Mouse (Mus musculus): ENCODE results near the gene Fopnl. TPM values are rescaled to one million over a fixed set of nuclear protein-coding genes. Genes with fewer than 3 reads are reported as not detected.

Fopnl gene
- polyA plus RNA-seq (2015; fragmentation: Nextera tagmentation; extraction: Ambion mirVana): 149 and 157 TPM in 2 replicates

DNA sequence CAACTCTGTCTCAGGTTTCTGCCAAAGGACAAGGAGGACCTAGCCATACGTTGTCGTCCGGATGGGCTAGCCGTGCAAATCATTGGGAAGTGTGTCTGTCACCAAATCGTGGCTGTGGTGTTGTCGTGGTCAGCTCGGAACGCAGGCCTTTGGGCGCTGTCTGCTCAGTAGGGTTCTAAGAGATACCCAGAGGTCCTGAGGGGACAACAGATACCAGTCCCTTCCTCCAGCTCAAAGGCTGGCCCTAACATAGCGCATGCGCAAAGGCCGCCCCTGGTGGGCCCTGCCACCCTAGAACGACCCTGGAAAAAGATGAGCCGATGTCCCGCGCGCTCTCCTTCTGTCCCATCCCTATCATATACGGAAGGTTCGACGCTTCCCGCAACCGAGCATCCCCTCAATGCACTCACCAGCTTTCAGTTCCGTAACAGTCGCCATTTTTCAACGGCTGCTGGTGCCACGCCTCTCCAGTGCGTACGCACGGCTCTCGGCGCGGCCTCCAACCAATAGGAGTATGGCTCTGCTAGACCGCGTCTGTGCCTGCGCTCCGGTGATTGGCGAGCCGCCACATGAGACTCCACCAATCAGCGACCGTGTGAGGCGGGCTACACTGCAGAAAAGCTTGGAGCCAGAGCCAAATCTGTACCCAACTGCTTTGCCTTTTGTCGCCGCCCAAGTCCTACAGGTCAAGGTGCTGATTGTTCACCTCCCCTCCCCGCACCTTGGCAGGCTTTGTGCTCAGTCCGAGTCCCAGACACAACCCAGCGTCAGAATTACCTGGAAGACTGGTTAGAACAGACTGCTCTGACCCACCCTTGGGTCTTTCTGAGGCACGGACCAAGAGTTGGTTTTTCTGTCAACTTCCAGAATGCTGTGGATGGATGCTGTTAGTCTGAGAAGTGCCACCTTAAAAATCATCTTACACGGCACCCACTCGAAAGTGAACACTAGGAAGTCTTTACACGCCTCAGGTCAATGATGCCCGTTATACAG, at the start of gene Fopnl:
TSS of gene Fopnl (minus strand) at position 522 of the 993 bp plus-strand sequence.
- peak within 1 kb of the TSS; percentile 85 for H3K4me2 ChIP-seq
- H3K9ac ChIP-seq: peak within 1 kb of the TSS; percentile 54
- WGBS: 3% methylated on average over 51 of the region's 51 CpGs
- H3K36me3 ChIP-seq: peaks cover 10% of the 10 kb centered on the region; the same call in 1 of the 2 replicates
- H3K9me3 ChIP-seq: no peaks in the 10 kb centered on the region
- peak within 1 kb of the TSS; percentile 76 for H3K27ac ChIP-seq
- H3K4me3 ChIP-seq (replicated peaks): peak within 1 kb of the TSS; percentile 78
- H3K4me1 ChIP-seq: peaks cover 5% of the 10 kb centered on the region; the same call in 1 of the 2 replicates
- ATAC-seq (ENCODE audit: insufficient read depth, low FRiP score, low read depth): peak; percentile 100
- H3K27me3 ChIP-seq (replicated peaks): no peaks in the 10 kb centered on the region

DNA sequence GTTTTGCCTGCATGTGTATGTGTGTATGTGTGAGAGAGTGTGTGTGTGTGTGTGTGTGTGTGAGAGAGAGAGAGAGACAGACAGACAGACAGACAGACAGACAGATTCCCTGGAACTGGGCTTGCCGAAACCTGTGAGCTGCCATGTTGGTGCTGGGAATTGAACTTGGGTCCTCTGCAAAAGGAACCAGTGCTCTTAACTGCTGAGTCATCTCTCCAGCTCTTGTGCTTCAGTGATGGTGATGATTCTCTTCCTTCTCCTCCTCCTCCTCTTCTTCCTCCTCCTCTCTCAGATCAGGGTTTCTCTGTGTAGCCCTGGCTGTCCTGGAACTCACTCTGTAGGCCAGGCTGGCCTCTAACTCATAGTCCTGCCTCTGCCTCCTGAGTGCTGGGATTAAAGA, 48.8 kb upstream of the Fopnl start:
- H3K27ac ChIP-seq: no peak overlapping the region
- peaks cover 5% of the 10 kb centered on the region; the same call in 1 of the 2 replicates for H3K4me1 ChIP-seq
- ATAC-seq (ENCODE audit: insufficient read depth, low FRiP score, low read depth): no peak
- H3K36me3 ChIP-seq: no peaks in the 10 kb centered on the region
- H3K4me3 ChIP-seq (replicated peaks): no peak overlapping the region
- H3K4me2 ChIP-seq: no peak overlapping the region
- no peaks in the 10 kb centered on the region for H3K9me3 ChIP-seq
- H3K9ac ChIP-seq: no peak overlapping the region
- H3K27me3 ChIP-seq (replicated peaks): no peaks in the 10 kb centered on the region
- WGBS: 87% methylated on average over 1 of the region's 1 CpGs

DNA sequence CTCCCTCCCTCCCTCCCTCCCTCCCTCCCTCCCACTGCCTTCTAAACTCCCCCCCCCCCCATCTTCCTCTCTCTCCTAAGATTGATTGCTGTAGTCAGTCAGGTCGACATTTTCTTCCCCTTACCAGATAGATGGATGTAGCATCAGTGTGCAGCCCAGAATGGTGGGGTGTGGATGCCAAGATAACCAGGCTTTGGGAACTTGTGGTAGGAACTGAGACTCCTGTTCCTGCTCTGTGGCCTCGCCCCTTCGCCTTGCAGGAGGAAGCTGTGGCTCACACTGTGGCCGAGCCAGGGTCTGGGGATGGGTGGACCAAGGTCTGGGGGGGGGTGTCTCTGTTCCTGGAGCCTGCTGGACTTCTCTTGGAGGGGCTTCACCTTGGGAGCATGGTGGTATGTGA, 48.3 kb upstream of the Fopnl start:
- WGBS: 52% methylated on average over 4 of the region's 4 CpGs
- no peak overlapping the region for H3K27ac ChIP-seq
- no peak overlapping the region for H3K4me2 ChIP-seq
- ATAC-seq (ENCODE audit: insufficient read depth, low FRiP score, low read depth): no peak
- H3K4me3 ChIP-seq (replicated peaks): no peak overlapping the region
- H3K9me3 ChIP-seq: no peaks in the 10 kb centered on the region
- no peaks in the 10 kb centered on the region for H3K36me3 ChIP-seq
- peaks cover 7% of the 10 kb centered on the region; the same call in 1 of the 2 replicates for H3K4me1 ChIP-seq
- no peaks in the 10 kb centered on the region for H3K27me3 ChIP-seq (replicated peaks)
- H3K9ac ChIP-seq: no peak overlapping the region

DNA sequence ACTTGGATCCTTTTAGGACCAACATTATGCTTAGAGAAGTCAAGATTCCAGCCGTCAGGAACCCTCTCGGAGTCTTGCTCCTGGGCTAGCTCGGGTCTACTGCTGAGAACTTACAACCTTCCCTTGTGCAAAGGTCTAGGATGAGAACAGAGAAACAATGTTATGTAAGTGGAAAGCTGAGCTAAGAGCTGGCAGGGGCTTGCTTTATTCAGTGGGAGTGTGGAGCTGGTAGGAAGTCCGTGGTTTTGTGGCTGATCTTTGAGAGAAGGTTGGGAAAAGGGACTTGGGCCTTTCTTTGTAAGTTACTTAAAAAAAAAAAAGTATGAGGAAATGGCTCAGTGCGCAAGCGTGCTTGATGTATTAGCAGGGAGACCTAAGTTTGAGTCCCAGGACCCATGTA, 46.9 kb upstream of the Fopnl start:
- no peak for ATAC-seq (ENCODE audit: insufficient read depth, low FRiP score, low read depth)
- no peaks in the 10 kb centered on the region for H3K36me3 ChIP-seq
- H3K4me3 ChIP-seq (replicated peaks): no peak overlapping the region
- no peak overlapping the region for H3K4me2 ChIP-seq
- H3K9ac ChIP-seq: no peak overlapping the region
- no peak overlapping the region for H3K27ac ChIP-seq
- peaks cover 7% of the 10 kb centered on the region; the same call in 1 of the 2 replicates for H3K4me1 ChIP-seq
- WGBS: 91% methylated on average over 6 of the region's 6 CpGs
- H3K27me3 ChIP-seq (replicated peaks): no peaks in the 10 kb centered on the region
- no peaks in the 10 kb centered on the region for H3K9me3 ChIP-seq

DNA sequence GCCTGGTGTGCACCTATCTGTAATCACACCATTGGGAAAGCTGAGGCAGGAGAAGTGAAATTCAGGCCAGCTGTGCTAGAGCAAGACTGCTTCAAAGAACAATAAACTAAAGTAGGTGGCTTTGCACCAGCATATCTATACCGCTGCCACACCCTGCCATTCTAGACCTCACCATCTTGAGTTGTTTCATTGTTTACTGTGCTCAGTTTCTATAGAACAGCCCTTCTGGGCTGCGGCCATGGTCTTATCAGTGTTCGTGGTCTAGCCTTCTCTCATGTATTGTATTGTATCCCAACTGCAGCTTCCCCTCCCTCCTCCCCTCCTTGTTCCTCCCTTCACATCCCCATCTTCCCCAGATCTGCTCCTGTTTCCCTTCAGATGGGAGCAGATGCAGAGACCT, 46.3 kb upstream of the Fopnl start:
- ATAC-seq (ENCODE audit: insufficient read depth, low FRiP score, low read depth): no peak
- no peak overlapping the region for H3K9ac ChIP-seq

DNA sequence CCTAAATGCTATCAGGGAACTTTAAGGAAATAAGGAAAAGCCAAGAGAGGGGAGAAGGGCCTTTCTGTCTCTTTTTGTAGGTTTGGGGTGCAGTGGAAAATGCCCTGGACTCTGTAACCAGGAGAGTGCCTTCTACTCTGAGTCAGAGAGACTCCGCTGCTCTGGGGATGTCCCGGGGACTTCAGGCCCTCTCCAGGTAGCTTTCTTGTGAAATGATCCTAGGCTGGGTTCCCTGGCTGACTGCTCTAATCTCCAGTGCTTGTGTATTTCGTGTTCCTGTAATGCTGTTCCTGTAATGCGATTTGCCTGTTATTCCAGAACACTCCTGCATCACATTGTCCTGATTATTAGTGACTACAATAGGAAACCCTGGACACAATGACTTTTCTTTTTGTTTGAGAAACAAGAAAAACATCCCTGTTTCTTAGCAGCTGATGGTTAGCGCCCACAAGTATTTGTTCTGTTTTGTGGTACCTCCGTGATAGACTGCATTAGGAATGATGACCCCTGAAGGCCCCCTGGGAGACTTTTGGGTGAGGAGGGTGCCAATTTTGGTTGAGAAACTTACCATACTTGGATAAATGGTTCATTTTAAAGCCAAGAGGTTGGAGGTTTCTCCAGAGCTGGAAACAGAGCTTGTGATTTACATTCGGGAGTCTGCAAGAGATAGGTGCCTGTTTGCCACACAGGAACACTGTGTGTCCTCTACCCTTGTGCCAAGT, 45.1 kb upstream of the Fopnl start:
- H3K27me3 ChIP-seq (replicated peaks): no peaks in the 10 kb centered on the region
- no peaks in the 10 kb centered on the region for H3K9me3 ChIP-seq
- WGBS: 35% methylated on average over 7 of the region's 7 CpGs
- H3K4me3 ChIP-seq (replicated peaks): peak overlapping the region; percentile 85
- H3K9ac ChIP-seq: peak overlapping the region; percentile 77; the same call in 1 of the 2 replicates
- peak overlapping the region; percentile 51; the same call in 1 of the 2 replicates for H3K27ac ChIP-seq
- peaks cover 7% of the 10 kb centered on the region; the same call in 1 of the 2 replicates for H3K4me1 ChIP-seq
- no peak for ATAC-seq (ENCODE audit: insufficient read depth, low FRiP score, low read depth)
- H3K36me3 ChIP-seq: no peaks in the 10 kb centered on the region
- peak overlapping the region; percentile 95 for H3K4me2 ChIP-seq

More for the DNA sequence above, 46.3 kb upstream of the Fopnl start:
- no peaks in the 10 kb centered on the region for H3K36me3 ChIP-seq
- 89% methylated on average over 3 of the region's 3 CpGs for WGBS
- no peak overlapping the region for H3K4me2 ChIP-seq
- H3K4me1 ChIP-seq: peaks cover 7% of the 10 kb centered on the region; the same call in 1 of the 2 replicates
- H3K27me3 ChIP-seq (replicated peaks): no peaks in the 10 kb centered on the region
- H3K27ac ChIP-seq: no peak overlapping the region
- H3K9me3 ChIP-seq: no peaks in the 10 kb centered on the region
- no peak overlapping the region for H3K4me3 ChIP-seq (replicated peaks)

DNA sequence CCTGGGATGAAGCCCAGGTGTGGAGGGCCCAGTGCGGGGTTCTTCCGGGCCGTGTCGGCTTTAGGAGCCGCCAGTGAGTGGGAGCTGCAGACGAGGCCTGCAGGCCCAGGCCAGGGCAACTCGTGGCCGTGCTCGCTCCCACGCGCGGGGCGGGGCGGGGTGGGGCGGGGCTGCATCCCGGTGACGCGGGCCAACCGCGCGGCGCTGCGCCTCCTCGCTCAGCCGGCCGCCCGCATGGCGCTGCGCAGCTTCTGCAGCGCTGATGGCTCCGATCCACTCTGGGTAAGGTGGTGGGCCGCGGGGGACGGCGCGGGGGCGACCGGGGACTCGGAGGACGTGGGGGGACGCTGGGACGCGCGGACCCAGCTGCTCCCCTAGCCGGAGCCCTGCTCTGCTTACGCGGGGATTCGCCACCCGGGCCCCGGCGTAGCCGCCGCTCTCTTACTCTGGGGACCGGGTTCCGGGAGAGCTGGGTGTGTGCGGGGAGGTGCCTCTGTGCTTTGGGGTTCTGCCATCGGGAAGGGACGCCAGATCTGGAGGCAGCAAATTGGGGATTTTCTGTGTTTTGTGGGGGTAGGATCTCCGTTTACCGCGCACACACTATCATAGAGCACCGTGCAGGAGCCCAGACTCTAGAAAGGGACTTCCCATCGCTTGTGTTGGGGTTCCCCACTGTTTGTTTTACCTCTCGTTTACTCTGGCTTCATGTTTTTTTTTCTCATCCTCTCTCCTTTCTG, 44.3 kb upstream of the Fopnl start, which contains the start of gene Abcc1:
TSS of gene Abcc1 (plus strand) at position 197 of the 737 bp plus-strand sequence.
- Histone ChIP-seq H3K27ac (peak within 1 kb of the TSS; percentile 59), H3K4me1 (peaks cover 7% of the 10 kb centered on the region; the same call in 1 of the 2 replicates), H3K9ac (peak within 1 kb of the TSS; percentile 77), H3K36me3 (no peaks in the 10 kb centered on the region), H3K27me3 (replicated peaks) (no peaks in the 10 kb centered on the region), H3K9me3 (no peaks in the 10 kb centered on the region), H3K4me2 (peak within 1 kb of the TSS; percentile 95), H3K4me3 (replicated peaks) (peak within 1 kb of the TSS; percentile 85)
- under 1% methylated on average over 64 of the region's 64 CpGs for WGBS
- ATAC-seq (ENCODE audit: insufficient read depth, low FRiP score, low read depth): peak; percentile 94

DNA sequence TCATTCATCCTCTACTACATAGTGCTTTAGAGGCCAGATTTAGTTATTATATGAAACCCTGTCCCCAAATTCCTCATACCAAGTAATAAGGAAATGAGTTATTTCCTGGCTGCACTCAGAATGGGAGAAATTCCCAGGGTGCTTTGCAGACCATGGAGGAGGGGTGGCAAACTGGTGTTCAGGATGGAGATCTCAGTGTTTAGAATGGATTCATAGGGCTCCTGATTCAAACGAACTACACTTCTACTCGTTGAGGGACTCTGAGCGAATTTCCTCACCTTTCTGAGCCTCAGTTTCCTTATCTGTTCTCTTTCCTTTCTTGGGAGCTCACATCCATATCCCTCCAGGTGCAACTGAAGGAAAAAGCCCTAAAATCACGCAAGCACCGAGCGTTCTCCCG, 43.7 kb upstream of the Fopnl start:
- Histone ChIP-seq H3K4me2 (peak overlapping the region; percentile 95), H3K27ac (peak overlapping the region; percentile 59), H3K4me1 (peaks cover 7% of the 10 kb centered on the region; the same call in 1 of the 2 replicates), H3K36me3 (no peaks in the 10 kb centered on the region), H3K9ac (peak overlapping the region; percentile 56), H3K27me3 (replicated peaks) (no peaks in the 10 kb centered on the region), H3K9me3 (no peaks in the 10 kb centered on the region), H3K4me3 (replicated peaks) (peak overlapping the region; percentile 85)
- 5% methylated on average over 7 of the region's 7 CpGs for WGBS
- no peak for ATAC-seq (ENCODE audit: insufficient read depth, low FRiP score, low read depth)

DNA sequence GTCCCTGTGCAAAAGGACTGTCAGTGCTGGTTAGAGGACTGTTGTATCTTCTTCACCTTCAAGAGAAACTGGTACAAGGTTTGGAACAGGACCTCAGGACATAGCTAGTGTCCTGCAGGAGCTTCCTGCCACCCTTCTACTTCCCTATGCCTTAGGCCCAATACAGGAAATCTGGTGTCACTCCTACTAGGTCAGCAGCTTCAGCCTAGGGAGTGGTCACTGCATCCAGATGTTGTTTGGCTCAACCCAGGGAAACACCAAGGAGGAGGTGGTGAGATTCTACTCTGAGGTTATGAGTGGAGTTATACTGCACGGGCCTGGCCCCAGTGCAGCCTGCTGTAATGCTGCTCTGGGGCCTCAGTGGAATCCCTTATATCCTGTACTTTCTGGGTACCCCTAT, 41.3 kb upstream of the Fopnl start:
- WGBS: 72% methylated on average over 1 of the region's 1 CpGs

DNA sequence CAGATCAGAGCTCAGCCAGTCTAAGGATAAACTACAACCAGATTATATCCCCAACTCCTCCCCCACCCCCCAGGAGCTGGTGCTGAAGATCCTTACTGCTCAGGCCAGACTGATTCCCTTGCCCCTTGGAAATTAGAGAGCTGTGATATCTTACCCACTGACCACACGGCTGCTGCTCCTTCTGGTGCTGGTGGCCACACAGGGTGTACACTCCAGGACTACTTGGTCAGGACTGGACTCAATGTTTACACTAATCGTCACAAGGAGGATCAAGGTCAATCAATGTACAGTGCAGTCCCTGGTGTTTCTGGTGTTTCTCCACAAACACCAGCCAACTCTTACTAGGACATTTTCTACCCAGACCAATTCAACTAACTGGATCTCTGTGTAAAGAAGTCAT, 40.7 kb upstream of the Fopnl start:
- Histone ChIP-seq H3K36me3 (no peaks in the 10 kb centered on the region), H3K4me2 (no peak overlapping the region), H3K4me1 (peaks cover 7% of the 10 kb centered on the region; the same call in 1 of the 2 replicates), H3K9ac (no peak overlapping the region), H3K27me3 (replicated peaks) (no peaks in the 10 kb centered on the region), H3K9me3 (no peaks in the 10 kb centered on the region), H3K27ac (peak overlapping the region; percentile 16; the same call in 1 of the 2 replicates), H3K4me3 (replicated peaks) (no peak overlapping the region)
- ATAC-seq (ENCODE audit: insufficient read depth, low FRiP score, low read depth): no peak
- 65% methylated on average over 2 of the region's 2 CpGs for WGBS

More for the DNA sequence above, 41.3 kb upstream of the Fopnl start:
- no peak for ATAC-seq (ENCODE audit: insufficient read depth, low FRiP score, low read depth)
- Histone ChIP-seq H3K4me3 (replicated peaks) (no peak overlapping the region), H3K27me3 (replicated peaks) (no peaks in the 10 kb centered on the region), H3K9ac (no peak overlapping the region), H3K9me3 (no peaks in the 10 kb centered on the region), H3K4me1 (peaks cover 7% of the 10 kb centered on the region; the same call in 1 of the 2 replicates), H3K4me2 (no peak overlapping the region), H3K27ac (no peak overlapping the region), H3K36me3 (no peaks in the 10 kb centered on the region)

DNA sequence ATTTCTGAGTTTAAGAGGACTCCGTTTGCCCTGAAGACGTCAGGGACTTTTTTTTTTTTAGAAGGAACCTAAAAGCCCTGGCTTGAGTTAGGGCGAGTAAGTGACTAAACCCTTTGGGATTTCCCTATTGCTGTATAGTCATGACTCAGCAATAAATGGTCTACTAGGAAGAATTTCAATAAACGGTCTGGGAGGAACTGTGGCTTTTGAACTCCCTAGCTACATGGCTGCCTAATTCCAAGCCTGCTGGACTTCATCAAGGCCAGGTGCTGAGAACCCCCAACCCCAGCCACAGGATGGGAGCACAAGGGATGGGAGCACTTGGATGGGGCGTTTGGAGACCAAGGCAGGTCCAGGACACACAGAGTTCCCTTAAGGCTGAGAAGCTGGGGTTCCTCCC, 35.5 kb upstream of the Fopnl start:
- H3K36me3 ChIP-seq: no peaks in the 10 kb centered on the region
- H3K4me1 ChIP-seq: no peaks in the 10 kb centered on the region
- no peaks in the 10 kb centered on the region for H3K9me3 ChIP-seq
- no peak overlapping the region for H3K4me2 ChIP-seq
- no peak for ATAC-seq (ENCODE audit: insufficient read depth, low FRiP score, low read depth)
- H3K9ac ChIP-seq: no peak overlapping the region
- WGBS: 50% methylated on average over 5 of the region's 5 CpGs
- no peak overlapping the region for H3K4me3 ChIP-seq (replicated peaks)
- no peak overlapping the region for H3K27ac ChIP-seq
- H3K27me3 ChIP-seq (replicated peaks): no peaks in the 10 kb centered on the region

All from stomach, embryonic 15.5 days (tissue).